Mouse (Mus musculus): ENCODE data around the gene Mfsd14a. TPM values are rescaled to one million over a fixed set of nuclear protein-coding genes. Genes with fewer than 3 reads are reported as not detected.

The Mfsd14a gene
- polyA plus RNA-seq, 1 experiment: 53.9 TPM

DNA sequence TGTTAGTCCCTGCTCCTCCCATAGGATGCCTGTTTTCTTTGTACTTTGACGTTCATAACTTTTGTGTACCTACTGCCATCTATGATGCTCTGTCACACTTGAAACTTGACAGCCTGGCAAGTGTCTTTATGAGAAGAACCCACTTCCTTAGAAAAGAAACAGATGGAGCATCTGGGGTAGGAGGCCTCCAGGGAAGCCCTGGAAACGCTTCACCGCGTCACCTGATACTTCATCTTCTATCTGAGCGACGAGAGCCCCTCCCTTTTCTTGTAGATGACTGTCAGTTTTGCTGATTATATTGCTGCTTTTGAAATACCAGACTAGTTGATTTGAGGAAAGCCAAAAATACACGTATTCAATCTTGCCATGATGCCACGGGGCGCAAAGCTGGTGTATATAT, 57.9 kb downstream of the Mfsd14a start:
- TF ChIP-seq CTCF (IDR thresholded peaks at IDR 0.05; ENCODE audit: low read depth, low read length): no peak
- TF ChIP-seq POLR2A (IDR thresholded peaks at IDR 0.05; ENCODE audit: borderline replicate concordance, low read depth, low read length): no peak
- no peak overlapping the region for H3K4me3 ChIP-seq (ENCODE audit: insufficient read depth, low read length)
- no peak overlapping the region for H3K27ac ChIP-seq (ENCODE audit: insufficient read depth, low read depth, low read length)
- peaks cover 4% of the 10 kb centered on the region; the same call in 1 of the 2 replicates for H3K4me1 ChIP-seq (ENCODE audit: control insufficient read depth, insufficient read depth, low read length)

DNA sequence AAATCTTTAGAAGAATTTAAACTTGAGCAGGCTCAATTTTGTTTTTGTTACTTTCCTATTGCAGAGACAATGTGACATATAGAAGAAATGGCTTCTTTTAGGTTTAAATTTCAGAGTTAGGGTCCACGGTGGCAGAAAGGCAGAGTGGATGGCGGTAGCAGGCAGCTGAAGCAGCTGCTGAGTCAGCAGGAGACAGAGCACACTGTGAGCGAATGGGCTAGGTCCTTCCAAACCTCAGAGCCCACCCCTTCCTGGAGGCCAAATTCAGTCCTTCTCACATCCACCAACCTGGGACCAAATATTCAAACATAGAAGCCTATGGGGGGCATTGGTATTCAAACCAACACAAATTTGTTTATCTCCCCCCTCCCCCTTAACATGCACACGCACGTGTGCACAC, 60.7 kb downstream of the Mfsd14a start:
- TF ChIP-seq CTCF (IDR thresholded peaks at IDR 0.05; ENCODE audit: low read depth, low read length) (no peak), POLR2A (IDR thresholded peaks at IDR 0.05; ENCODE audit: borderline replicate concordance, low read depth, low read length) (no peak)
- Histone ChIP-seq H3K4me1 (ENCODE audit: control insufficient read depth, insufficient read depth, low read length) (peaks cover 4% of the 10 kb centered on the region), H3K27ac (ENCODE audit: insufficient read depth, low read depth, low read length) (no peak overlapping the region), H3K4me3 (ENCODE audit: insufficient read depth, low read length) (no peak overlapping the region)

- H3K4me1 ChIP-seq (ENCODE audit: control insufficient read depth, insufficient read depth, low read length): peaks cover 8% of the 10 kb centered on the region
- H3K4me3 ChIP-seq (ENCODE audit: insufficient read depth, low read length): no peak overlapping the region
- TF ChIP-seq CTCF (IDR thresholded peaks at IDR 0.05; ENCODE audit: low read depth, low read length): no peak
- TF ChIP-seq POLR2A (IDR thresholded peaks at IDR 0.05; ENCODE audit: borderline replicate concordance, low read depth, low read length): no peak
- no peak overlapping the region for H3K27ac ChIP-seq (ENCODE audit: insufficient read depth, low read depth, low read length)
Observed at GRCm38 (mm10) chr3:116601005-116601404, 61.5 kb downstream of the Mfsd14a start.

GRCm38 (mm10) chr3:116599705-116600104, 62.8 kb downstream of the Mfsd14a start:
- TF ChIP-seq CTCF (IDR thresholded peaks at IDR 0.05; ENCODE audit: low read depth, low read length): no peak
- no peak for TF ChIP-seq POLR2A (IDR thresholded peaks at IDR 0.05; ENCODE audit: borderline replicate concordance, low read depth, low read length)
- no peak overlapping the region for H3K27ac ChIP-seq (ENCODE audit: insufficient read depth, low read depth, low read length)
- H3K4me3 ChIP-seq (ENCODE audit: insufficient read depth, low read length): no peak overlapping the region
- peaks cover 8% of the 10 kb centered on the region for H3K4me1 ChIP-seq (ENCODE audit: control insufficient read depth, insufficient read depth, low read length)

DNA sequence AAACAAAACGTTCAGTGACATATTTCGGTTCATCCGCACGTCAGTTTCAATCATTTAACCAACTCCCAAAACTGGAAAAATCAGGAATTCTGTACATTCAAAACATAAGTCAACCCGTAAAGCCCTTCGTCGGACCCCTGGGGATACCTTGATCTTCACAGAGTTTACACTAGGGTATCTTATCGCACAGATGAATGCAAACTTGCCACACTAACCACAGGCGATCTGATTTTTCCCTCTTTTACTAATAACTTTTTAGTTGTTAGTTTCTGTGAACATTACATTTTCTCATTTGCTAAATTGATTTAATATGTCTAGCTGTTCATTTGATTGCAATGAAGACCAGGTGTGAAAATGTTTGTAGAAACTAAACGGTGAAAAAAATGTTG, 66.9 kb downstream of the Mfsd14a start:
- Histone ChIP-seq H3K4me3 (ENCODE audit: insufficient read depth, low read length) (peak overlapping the region; percentile 78), H3K27ac (ENCODE audit: insufficient read depth, low read depth, low read length) (no peak overlapping the region), H3K4me1 (ENCODE audit: control insufficient read depth, insufficient read depth, low read length) (peaks cover 9% of the 10 kb centered on the region)
- no peak for TF ChIP-seq POLR2A (IDR thresholded peaks at IDR 0.05; ENCODE audit: borderline replicate concordance, low read depth, low read length)
- no peak for TF ChIP-seq CTCF (IDR thresholded peaks at IDR 0.05; ENCODE audit: low read depth, low read length)

GRCm38 (mm10) chr3:116594728-116595602, 67.5 kb downstream of the Mfsd14a start, which contains the start of gene Sass6:
Gene Sass6 (plus strand): TSS chr3:116594982.
- Histone ChIP-seq H3K4me1 (ENCODE audit: control insufficient read depth, insufficient read depth, low read length) (peaks cover 9% of the 10 kb centered on the region), H3K4me3 (ENCODE audit: insufficient read depth, low read length) (peak within 1 kb of the TSS; percentile 78), H3K27ac (ENCODE audit: insufficient read depth, low read depth, low read length) (peak within 1 kb of the TSS; percentile 71)
- TF ChIP-seq POLR2A (IDR thresholded peaks at IDR 0.05; ENCODE audit: borderline replicate concordance, low read depth, low read length): no peak
- TF ChIP-seq CTCF (IDR thresholded peaks at IDR 0.05; ENCODE audit: low read depth, low read length): no peak

GRCm38 (mm10) chr3:116594076-116594727, 68.3 kb downstream of the Mfsd14a start:
- H3K4me3 ChIP-seq (ENCODE audit: insufficient read depth, low read length): peak overlapping the region; percentile 78
- peaks cover 9% of the 10 kb centered on the region for H3K4me1 ChIP-seq (ENCODE audit: control insufficient read depth, insufficient read depth, low read length)
- H3K27ac ChIP-seq (ENCODE audit: insufficient read depth, low read depth, low read length): peak overlapping the region; percentile 71
- TF ChIP-seq POLR2A (IDR thresholded peaks at IDR 0.05; ENCODE audit: borderline replicate concordance, low read depth, low read length) (no peak), CTCF (IDR thresholded peaks at IDR 0.05; ENCODE audit: low read depth, low read length) (no peak)

GRCm38 (mm10) chr3:116582201-116582600, 80.3 kb downstream of the Mfsd14a start:
- no peak overlapping the region for H3K27ac ChIP-seq (ENCODE audit: insufficient read depth, low read depth, low read length)
- TF ChIP-seq POLR2A (IDR thresholded peaks at IDR 0.05; ENCODE audit: borderline replicate concordance, low read depth, low read length) (no peak), CTCF (IDR thresholded peaks at IDR 0.05; ENCODE audit: low read depth, low read length) (no peak)

More at GRCm38 (mm10) chr3:116582201-116582600, 80.3 kb downstream of the Mfsd14a start:
- no peaks in the 10 kb centered on the region for H3K4me1 ChIP-seq (ENCODE audit: control insufficient read depth, insufficient read depth, low read length)
- no peak overlapping the region for H3K4me3 ChIP-seq (ENCODE audit: insufficient read depth, low read length)

Other genes starting within 250 kb of the Mfsd14a start
- gene Cdc14a, start 238.6 kb downstream of the Mfsd14a start, polyA plus RNA-seq (2012; ENCODE audit: insufficient read depth, insufficient read length, missing spikeins): 4.9 and 6.1 TPM in 2 replicates
- gene Rtca, start 154.5 kb downstream of the Mfsd14a start, polyA plus RNA-seq (2012; ENCODE audit: insufficient read depth, insufficient read length, missing spikeins): 22.8 and 26.3 TPM in 2 replicates
- gene Dbt, start 149.6 kb downstream of the Mfsd14a start, polyA plus RNA-seq (2012; ENCODE audit: insufficient read depth, insufficient read length, missing spikeins): 12.2 and 13.6 TPM in 2 replicates
- 0.35 TPM in 1 of 2 replicates, not detected in the other for gene Lrrc39, start 99.7 kb downstream of the Mfsd14a start, polyA plus RNA-seq (2012; ENCODE audit: insufficient read depth, insufficient read length, missing spikeins)
- gene Sass6, start 67.7 kb downstream of the Mfsd14a start, polyA plus RNA-seq (2012; ENCODE audit: insufficient read depth, insufficient read length, missing spikeins): 19.9 and 25.8 TPM in 2 replicates
- 17.7 and 22.6 TPM in 2 replicates for gene Trmt13, start 48.1 kb downstream of the Mfsd14a start, polyA plus RNA-seq (2012; ENCODE audit: insufficient read depth, insufficient read length, missing spikeins)
- not detected in 2 replicates for gene Gm43191, start 18.6 kb upstream of the Mfsd14a start, polyA plus RNA-seq (2012; ENCODE audit: insufficient read depth, insufficient read length, missing spikeins)
- 22.8 and 24.1 TPM in 2 replicates for gene Slc35a3, start 50.2 kb upstream of the Mfsd14a start, polyA plus RNA-seq (2012; ENCODE audit: insufficient read depth, insufficient read length, missing spikeins)
- 21.4 and 23.0 TPM in 2 replicates for gene Agl, start 145.5 kb upstream of the Mfsd14a start, polyA plus RNA-seq (2012; ENCODE audit: insufficient read depth, insufficient read length, missing spikeins)
- gene Frrs1, start 196.8 kb upstream of the Mfsd14a start, polyA plus RNA-seq (2012; ENCODE audit: insufficient read depth, insufficient read length, missing spikeins): 74.9 and 77.9 TPM in 2 replicates